Mouse (Mus musculus) embryonic facial prominence, embryonic 12.5 days (tissue): ENCODE data around the gene Col9a1. TPM values are rescaled to one million over a fixed set of nuclear protein-coding genes. Genes with fewer than 3 reads are reported as not detected.

ENCODE experiments used
- ATAC-seq: fragments of 200-750 bp; cut with Nextera tagmentation; 2 replicates; pipeline ENCODE4 v1.8.0; 2017; ENCODE audit not compliant: insufficient number of reproducible peaks, insufficient read depth, low FRiP score, low TSS enrichment
- H3K27ac ChIP-seq: fragments of 300-500 bp; sonication (generic); 2 replicates; pipeline ENCODE4 v1.5.1; 2016; ENCODE audit warnings: mild to moderate bottlenecking
- H3K27me3 ChIP-seq: fragments of 300-500 bp; sonication (generic); 2 replicates; pipeline ENCODE4 v1.6.1; 2016; ENCODE audit warnings: mild to moderate bottlenecking, moderate library complexity
- H3K36me3 ChIP-seq: fragments of 300-500 bp; sonication (generic); 2 replicates; pipeline ENCODE4 v1.6.1; 2016; ENCODE audit warnings: mild to moderate bottlenecking
- H3K4me1 ChIP-seq: fragments of 300-500 bp; sonication (generic); 2 replicates; pipeline ENCODE4 v1.6.1; 2016
- H3K4me2 ChIP-seq: fragments of 300-500 bp; sonication (generic); replicated peaks from 2 replicates; pipeline ENCODE4 v1.6.1; 2016; ENCODE audit warnings: mild to moderate bottlenecking, moderate library complexity
- H3K4me3 ChIP-seq: fragments of 300-500 bp; sonication (generic); 2 replicates; pipeline ENCODE4 v1.5.1; 2016; ENCODE audit warnings: mild to moderate bottlenecking
- H3K9ac ChIP-seq: fragments of 300-500 bp; sonication (generic); 2 replicates; pipeline ENCODE4 v1.6.1; 2016; ENCODE audit warnings: mild to moderate bottlenecking, moderate library complexity
- H3K9me3 ChIP-seq: fragments of 300-500 bp; sonication (generic); 2 replicates; pipeline ENCODE4 v1.6.1; 2016; ENCODE audit warnings: mild to moderate bottlenecking, moderate library complexity
- WGBS: fragments of 180-500 bp; shearing (Covaris S2); methylation state at CpG from one replicate; pipeline ENCODE4 v1.1.7; 2016; 5-methylcytosine and 5-hydroxymethylcytosine counted together
- polyA plus RNA-seq: library from polyadenylated mRNA; unstranded; fragments of >200 nt; fragmentation: Nextera tagmentation; extraction: Ambion mirVana; gene quantifications from 2 replicates; pipeline ENCODE4 v1.2.1, GENCODE M21; 2016

The Col9a1 gene
- polyA plus RNA-seq, 1 experiment from 2014 or later: 132 TPM

- Histone ChIP-seq H3K36me3 (peaks cover 6% of the 10 kb centered on the region; the same call in 1 of the 2 replicates), H3K27ac (no peak overlapping the region)
Measured at GRCm38 (mm10) chr1:24222981-24223612, 45.7 kb downstream of the Col9a1 start.

GRCm38 (mm10) chr1:24225825-24226526 is 48.6 kb downstream of the Col9a1 start:
- Histone ChIP-seq H3K9ac (no peak overlapping the region), H3K4me3 (no peak overlapping the region), H3K36me3 (peaks cover 6% of the 10 kb centered on the region; the same call in 1 of the 2 replicates), H3K27me3 (no peaks in the 10 kb centered on the region), H3K9me3 (no peaks in the 10 kb centered on the region), H3K4me2 (no peak overlapping the region), H3K4me1 (peaks cover 15% of the 10 kb centered on the region), H3K27ac (peak overlapping the region; percentile 69; the same call in 1 of the 2 replicates)
- WGBS: 68% methylated on average over 4 of the region's 4 CpGs
- ATAC-seq: peak; percentile 82

More at GRCm38 (mm10) chr1:24222981-24223612, 45.7 kb downstream of the Col9a1 start:
- no peaks in the 10 kb centered on the region for H3K27me3 ChIP-seq
- H3K4me1 ChIP-seq: peaks cover 7% of the 10 kb centered on the region; the same call in 1 of the 2 replicates
- no peaks in the 10 kb centered on the region for H3K9me3 ChIP-seq
- ATAC-seq: no peak
- H3K9ac ChIP-seq: no peak overlapping the region
- H3K4me2 ChIP-seq: no peak overlapping the region
- H3K4me3 ChIP-seq: no peak overlapping the region
- WGBS: 87% methylated on average over 8 of the region's 8 CpGs

- no peak for ATAC-seq
- 87% methylated on average over 6 of the region's 6 CpGs for WGBS
- no peak overlapping the region for H3K9ac ChIP-seq
- H3K27me3 ChIP-seq: no peaks in the 10 kb centered on the region
- no peaks in the 10 kb centered on the region for H3K9me3 ChIP-seq
- peaks cover 6% of the 10 kb centered on the region; the same call in 1 of the 2 replicates for H3K36me3 ChIP-seq
- H3K4me3 ChIP-seq: no peak overlapping the region
- peaks cover 15% of the 10 kb centered on the region for H3K4me1 ChIP-seq
- H3K4me2 ChIP-seq: no peak overlapping the region
- no peak overlapping the region for H3K27ac ChIP-seq
Measured at GRCm38 (mm10) chr1:24226941-24227711, 49.7 kb downstream of the Col9a1 start.

- no peak overlapping the region for H3K27ac ChIP-seq
Measured at GRCm38 (mm10) chr1:24229552-24229951, 52.1 kb downstream of the Col9a1 start.

GRCm38 (mm10) chr1:24230428-24230827 is 53.0 kb downstream of the Col9a1 start:
- peaks cover 15% of the 10 kb centered on the region for H3K4me1 ChIP-seq
- 12% methylated on average over 8 of the region's 8 CpGs for WGBS

More at GRCm38 (mm10) chr1:24229552-24229951, 52.1 kb downstream of the Col9a1 start:
- no peak overlapping the region for H3K4me3 ChIP-seq
- no peak overlapping the region for H3K9ac ChIP-seq
- no peaks in the 10 kb centered on the region for H3K27me3 ChIP-seq
- no peak overlapping the region for H3K4me2 ChIP-seq
- ATAC-seq: no peak
- H3K9me3 ChIP-seq: no peaks in the 10 kb centered on the region
- H3K36me3 ChIP-seq: no peaks in the 10 kb centered on the region
- WGBS: 57% methylated on average over 1 of the region's 1 CpGs
- H3K4me1 ChIP-seq: peaks cover 15% of the 10 kb centered on the region

GRCm38 (mm10) chr1:24231504-24232270 is 54.3 kb downstream of the Col9a1 start:
- Histone ChIP-seq H3K9me3 (no peaks in the 10 kb centered on the region), H3K4me1 (peaks cover 12% of the 10 kb centered on the region), H3K27me3 (no peaks in the 10 kb centered on the region), H3K4me3 (no peak overlapping the region), H3K36me3 (no peaks in the 10 kb centered on the region), H3K4me2 (no peak overlapping the region), H3K9ac (no peak overlapping the region), H3K27ac (no peak overlapping the region)
- ATAC-seq: no peak
- 53% methylated on average over 3 of the region's 3 CpGs for WGBS

More at GRCm38 (mm10) chr1:24230428-24230827, 53.0 kb downstream of the Col9a1 start:
- Histone ChIP-seq H3K4me2 (no peak overlapping the region), H3K4me3 (no peak overlapping the region), H3K36me3 (no peaks in the 10 kb centered on the region), H3K9me3 (no peaks in the 10 kb centered on the region), H3K9ac (no peak overlapping the region), H3K27me3 (no peaks in the 10 kb centered on the region), H3K27ac (0 out of 2 replicates have a peak overlapping the region, but pooled peaks have one; percentile 2)
- 0 out of 2 replicates have a peak, but pooled peaks have one; percentile 54 for ATAC-seq

- Histone ChIP-seq H3K9me3 (no peaks in the 10 kb centered on the region), H3K27ac (no peak overlapping the region), H3K27me3 (no peaks in the 10 kb centered on the region), H3K4me2 (no peak overlapping the region), H3K4me1 (no peaks in the 10 kb centered on the region; the same call in 1 of the 2 replicates), H3K36me3 (no peaks in the 10 kb centered on the region), H3K4me3 (no peak overlapping the region), H3K9ac (no peak overlapping the region)
- no peak for ATAC-seq
- 74% methylated on average over 1 of the region's 1 CpGs for WGBS
Measured at GRCm38 (mm10) chr1:24236330-24236729, 58.9 kb downstream of the Col9a1 start.

- Histone ChIP-seq H3K4me1 (no peaks in the 10 kb centered on the region), H3K27me3 (no peaks in the 10 kb centered on the region), H3K27ac (no peak overlapping the region), H3K9me3 (no peaks in the 10 kb centered on the region), H3K9ac (no peak overlapping the region), H3K4me2 (no peak overlapping the region), H3K4me3 (no peak overlapping the region), H3K36me3 (no peaks in the 10 kb centered on the region)
- 48% methylated on average over 8 of the region's 8 CpGs for WGBS
- ATAC-seq: 0 out of 2 replicates have a peak, but pooled peaks have one; percentile 56
Measured at GRCm38 (mm10) chr1:24240039-24240691, 62.8 kb downstream of the Col9a1 start.

GRCm38 (mm10) chr1:24244931-24245330 is 67.5 kb downstream of the Col9a1 start:
- WGBS: 75% methylated on average over 10 of the region's 10 CpGs
- Histone ChIP-seq H3K4me3 (no peak overlapping the region), H3K27me3 (no peaks in the 10 kb centered on the region), H3K9ac (no peak overlapping the region), H3K4me1 (no peaks in the 10 kb centered on the region), H3K9me3 (no peaks in the 10 kb centered on the region), H3K4me2 (no peak overlapping the region), H3K27ac (no peak overlapping the region), H3K36me3 (no peaks in the 10 kb centered on the region)
- no peak for ATAC-seq

- no peak overlapping the region for H3K4me2 ChIP-seq
- 0 out of 2 replicates have a peak, but pooled peaks have one; percentile 71 for ATAC-seq
- H3K27ac ChIP-seq: no peak overlapping the region
- no peaks in the 10 kb centered on the region for H3K4me1 ChIP-seq
- no peaks in the 10 kb centered on the region for H3K27me3 ChIP-seq
- H3K36me3 ChIP-seq: no peaks in the 10 kb centered on the region
- no peak overlapping the region for H3K9ac ChIP-seq
- WGBS: 47% methylated on average over 13 of the region's 13 CpGs
- no peak overlapping the region for H3K4me3 ChIP-seq
- no peaks in the 10 kb centered on the region for H3K9me3 ChIP-seq
Measured at GRCm38 (mm10) chr1:24245700-24246375, 68.4 kb downstream of the Col9a1 start.
